Comparison of ENCODE assay signal across 9 mouse cellular contexts in genomic region chr7:81453443-81454274, GRCm38 (mm10). TPM values are rescaled to one million over a fixed set of nuclear protein-coding genes. Genes with fewer than 3 reads are reported as not detected.
DNase-seq lines count a peak whose midpoint lies in the region; ATAC-seq and TF ChIP-seq lines count a peak whose summit lies in the region.
"Had no signal": no experiment of that assay in that cellular context is flagged by ENCODE, and none has a peak within 500 bp of the region (broad histone marks: within the 10 kb centered on the region; RNA-seq: fewer than 3 reads in every experiment).

No protein-coding gene starts in this region.

- peak overlapping the region; percentile 39; the same call in 1 of the 2 replicates for H3K4me3 ChIP-seq in spleen, adult 2 months (ENCODE audit: extremely low read depth, insufficient read depth, insufficient read length)
- peak overlapping the region; percentile 44 for H3K4me3 ChIP-seq in embryonic facial prominence, embryonic 11.5 days (ENCODE audit: low read depth, low read length)
- peak overlapping the region; percentile 62 for H3K4me3 ChIP-seq in heart, embryonic 13.5 days
- peak overlapping the region; percentile 51 for H3K4me3 ChIP-seq in kidney, embryonic 15.5 days (replicated peaks)
- peak overlapping the region; percentile 47 for H3K4me3 ChIP-seq in liver, embryonic 15.5 days (replicated peaks)

- peaks cover 12% of the 10 kb centered on the region; the same call in 1 of the 2 replicates for H3K4me1 ChIP-seq in spleen, adult 2 months (ENCODE audit: control insufficient read depth, insufficient read depth, insufficient read length)
- peaks cover 5% of the 10 kb centered on the region; the same call in 1 of the 2 replicates for H3K4me1 ChIP-seq in embryonic facial prominence, embryonic 11.5 days (ENCODE audit: control insufficient read depth, insufficient read depth, low read length)
- H3K4me1 ChIP-seq in heart, embryonic 13.5 days = peaks cover 29% of the 10 kb centered on the region
- peaks cover 26% of the 10 kb centered on the region for H3K4me1 ChIP-seq in kidney, embryonic 15.5 days
- peaks cover 15% of the 10 kb centered on the region for H3K4me1 ChIP-seq in liver, embryonic 15.5 days (replicated peaks)

- no peaks in the 10 kb centered on the region for H3K36me3 ChIP-seq in spleen, adult 2 months (ENCODE audit: control insufficient read depth, insufficient read depth, low read length)
- H3K36me3 ChIP-seq in embryonic facial prominence, embryonic 11.5 days (replicated peaks; ENCODE audit: control insufficient read depth, insufficient read depth, low read depth, low read length) = no peaks in the 10 kb centered on the region
- H3K36me3 ChIP-seq in heart, embryonic 13.5 days = no peaks in the 10 kb centered on the region
- H3K36me3 ChIP-seq in kidney, embryonic 15.5 days = no peaks in the 10 kb centered on the region
- no peaks in the 10 kb centered on the region for H3K36me3 ChIP-seq in liver, embryonic 15.5 days (replicated peaks)

- TF ChIP-seq POLR2A in spleen, adult 2 months (IDR thresholded peaks at IDR 0.05; ENCODE audit: low read depth, low read length) = no peak

- peak overlapping the region; percentile 88 for H3K4me2 ChIP-seq in embryonic facial prominence, embryonic 11.5 days (ENCODE audit: low read depth, low read length)
- H3K4me2 ChIP-seq in heart, embryonic 13.5 days = peak overlapping the region; percentile 95
- peak overlapping the region; percentile 85 for H3K4me2 ChIP-seq in kidney, embryonic 15.5 days
- peak overlapping the region; percentile 70 for H3K4me2 ChIP-seq in liver, embryonic 15.5 days

- DNase-seq in spleen, adult 2 months (ENCODE audit: low read depth in 1 of 2, low spot score in 2 of 2) = no peak
- DNase-seq in spleen, postnatal 4 days (ENCODE audit: low spot score in 2 of 2) = no peak
- peak; percentile 45 for DNase-seq in embryonic facial prominence, embryonic 11.5 days (ENCODE audit: low spot score)
- DNase-seq in retina, embryonic 14.5 days (ENCODE audit: low spot score) = peak; percentile 69
- no peak for DNase-seq in c-Kit-positive CD71-positive TER-119-positive erythroid progenitor cells, embryonic 14.5 days (ENCODE audit: low spot score)

- 10% methylated on average over 83 of the region's 84 CpGs for WGBS in spleen, adult 2 months
- WGBS in embryonic facial prominence, embryonic 11.5 days = 4% methylated on average over 61 of the region's 84 CpGs
- WGBS in heart, embryonic 13.5 days = 5% methylated on average over 76 of the region's 84 CpGs
- WGBS in kidney, embryonic 15.5 days = 2% methylated on average over 83 of the region's 84 CpGs
- 7% methylated on average over 78 of the region's 84 CpGs for whole genome bisulfite sequencing in liver, embryonic 15.5 days (ENCODE audit: insufficient replicate concordance)

- peaks cover 26% of the 10 kb centered on the region for H3K27me3 ChIP-seq in spleen, adult 2 months (ENCODE audit: control insufficient read depth, insufficient read depth, low read length)
- peaks cover 45% of the 10 kb centered on the region for H3K27me3 ChIP-seq in embryonic facial prominence, embryonic 11.5 days (ENCODE audit: control insufficient read depth, insufficient read depth, low read length)
- H3K27me3 ChIP-seq in heart, embryonic 13.5 days (replicated peaks) = peaks cover 94% of the 10 kb centered on the region
- H3K27me3 ChIP-seq in kidney, embryonic 15.5 days = peaks cover 93% of the 10 kb centered on the region
- H3K27me3 ChIP-seq in liver, embryonic 15.5 days = peaks cover 83% of the 10 kb centered on the region

- H3K9me3 ChIP-seq in embryonic facial prominence, embryonic 11.5 days (replicated peaks; ENCODE audit: control insufficient read depth, low read length) = no peaks in the 10 kb centered on the region
- no peaks in the 10 kb centered on the region for H3K9me3 ChIP-seq in heart, embryonic 13.5 days
- H3K9me3 ChIP-seq in kidney, embryonic 15.5 days (replicated peaks) = no peaks in the 10 kb centered on the region
- no peaks in the 10 kb centered on the region for H3K9me3 ChIP-seq in liver, embryonic 15.5 days (replicated peaks)

- no peak for TF ChIP-seq CTCF in spleen, adult 2 months (IDR thresholded peaks at IDR 0.05; ENCODE audit: extremely low read depth, insufficient read depth, insufficient read length, insufficient replicate concordance)

- no peak overlapping the region for H3K27ac ChIP-seq in spleen, adult 2 months (ENCODE audit: insufficient read depth, low read length)
- H3K27ac ChIP-seq in embryonic facial prominence, embryonic 11.5 days (replicated peaks; ENCODE audit: low read depth, low read length) = no peak overlapping the region
- no peak overlapping the region for H3K27ac ChIP-seq in heart, embryonic 13.5 days (replicated peaks)
- H3K27ac ChIP-seq in kidney, embryonic 15.5 days = no peak overlapping the region
- H3K27ac ChIP-seq in liver, embryonic 15.5 days (replicated peaks) = no peak overlapping the region

- H3K9ac ChIP-seq in embryonic facial prominence, embryonic 11.5 days (replicated peaks; ENCODE audit: low read length) = no peak overlapping the region
- H3K9ac ChIP-seq in heart, embryonic 13.5 days = peak overlapping the region; percentile 66
- no peak overlapping the region for H3K9ac ChIP-seq in kidney, embryonic 15.5 days
- H3K9ac ChIP-seq in liver, embryonic 15.5 days = no peak overlapping the region

- peak; percentile 56 for ATAC-seq in embryonic facial prominence, embryonic 11.5 days (replicated peaks; ENCODE audit: insufficient number of reproducible peaks, low FRiP score, low TSS enrichment, low read depth)
- ATAC-seq in heart, embryonic 13.5 days (ENCODE audit: extremely low read depth, insufficient number of reproducible peaks, low FRiP score, low TSS enrichment) = no peak
- peak; percentile 30; the same call in 1 of the 2 replicates for ATAC-seq in kidney, embryonic 15.5 days (replicated peaks; ENCODE audit: low FRiP score)
- ATAC-seq in liver, embryonic 15.5 days (ENCODE audit: insufficient read depth) = no peak

RNA-seq across cellular contexts. Expression of gene Cpeb1, which starts 1.6 kb away (rescaled TPM):
- polyA plus RNA-seq in spleen, adult 2 months (2012; rRNA removed) = 0.66 and 1.1 TPM in 2 replicates
- polyA plus RNA-seq in embryonic facial prominence, embryonic 11.5 days (2014; fragmentation: Nextera tagmentation; extraction: Ambion mirVana) = 1.0 and 2.6 TPM in 2 replicates
- polyA plus RNA-seq in heart, embryonic 13.5 days (2015; fragmentation: Nextera tagmentation; extraction: Ambion mirVana) = 2.4 and 4.1 TPM in 2 replicates
- polyA plus RNA-seq in kidney, embryonic 15.5 days (2015; fragmentation: Nextera tagmentation; extraction: Ambion mirVana) = 0.87 and 1.9 TPM in 2 replicates
- polyA plus RNA-seq in liver, embryonic 15.5 days (2015; fragmentation: Nextera tagmentation; extraction: Ambion mirVana) = 0.07 TPM in 1 of 2 replicates, not detected in the other

RNA-seq across cellular contexts. Expression of gene Ap3b2, which starts 40.1 kb away (rescaled TPM):
- not detected in 2 replicates for polyA plus RNA-seq in spleen, adult 2 months (2012; rRNA removed)
- 8.1 and 12.6 TPM in 2 replicates for polyA plus RNA-seq in embryonic facial prominence, embryonic 11.5 days (2014; fragmentation: Nextera tagmentation; extraction: Ambion mirVana)
- polyA plus RNA-seq in heart, embryonic 13.5 days (2015; fragmentation: Nextera tagmentation; extraction: Ambion mirVana) = 3.7 and 4.1 TPM in 2 replicates
- polyA plus RNA-seq in kidney, embryonic 15.5 days (2015; fragmentation: Nextera tagmentation; extraction: Ambion mirVana) = 1.2 and 2.6 TPM in 2 replicates
- polyA plus RNA-seq in liver, embryonic 15.5 days (2015; fragmentation: Nextera tagmentation; extraction: Ambion mirVana) = 0.08 and 0.09 TPM in 2 replicates

RNA-seq across cellular contexts. Expression of gene BC048679, which starts 44.4 kb away (rescaled TPM):
- not detected in 2 replicates for polyA plus RNA-seq in spleen, adult 2 months (2012; rRNA removed)
- polyA plus RNA-seq in embryonic facial prominence, embryonic 11.5 days (2014; fragmentation: Nextera tagmentation; extraction: Ambion mirVana) = 0.36 TPM in 1 of 2 replicates, not detected in the other
- polyA plus RNA-seq in heart, embryonic 13.5 days (2015; fragmentation: Nextera tagmentation; extraction: Ambion mirVana) = not detected in 2 replicates
- not detected in 2 replicates for polyA plus RNA-seq in kidney, embryonic 15.5 days (2015; fragmentation: Nextera tagmentation; extraction: Ambion mirVana)
- polyA plus RNA-seq in liver, embryonic 15.5 days (2015; fragmentation: Nextera tagmentation; extraction: Ambion mirVana) = not detected in 2 replicates
- polyA plus RNA-seq: Patski had no signal

Comparison
In these comparisons a context has a peak if more than half of its experiments do, and no peak if none do; other contexts are left out.
1. DNase-seq: peak in embryonic facial prominence, embryonic 11.5 days (single experiment) and retina, embryonic 14.5 days (single experiment); none in spleen, adult 2 months (0 of 2), spleen, postnatal 4 days (0 of 2) and c-Kit-positive CD71-positive TER-119-positive erythroid progenitor cells, embryonic 14.5 days (single experiment).
2. ATAC-seq: peak in embryonic facial prominence, embryonic 11.5 days (single experiment) and kidney, embryonic 15.5 days (single experiment); none in heart, embryonic 13.5 days (single experiment) and liver, embryonic 15.5 days (single experiment).
3. Peak in every context shown above with its lines, with median percentiles within 50 percentile points of each other: H3K4me3 ChIP-seq and H3K4me2 ChIP-seq.